Mouse (Mus musculus) lung, adult 2 months (tissue): ENCODE results near the gene Rpl10-ps3.

Experiments used
- CTCF ChIP-seq: fragments of 200-500 bp; IDR thresholded peaks from 2 replicates; pipeline ENCODE4 v1.5.1; 2011; ENCODE audit warnings: mild to moderate bottlenecking, low read length, control low read depth; ENCODE audit not compliant: insufficient read depth
- POLR2A ChIP-seq: fragments of 200-500 bp; IDR thresholded peaks from 2 replicates; pipeline ENCODE4 v1.6.1; 2011; ENCODE audit warnings: low read depth, mild to moderate bottlenecking, control low read depth, low read length, borderline replicate concordance; ENCODE audit errors: extremely low read depth

- TF ChIP-seq POLR2A, result no peak
- TF ChIP-seq CTCF, result no peak
Measured at GRCm38 (mm10) chr9:50305666-50306402, 38.9 kb downstream of the Rpl10-ps3 start.
